Mouse (Mus musculus) liver, embryonic 16.5 days (tissue): ENCODE data around the gene Mt3. TPM values are rescaled to one million over a fixed set of nuclear protein-coding genes. Genes with fewer than 3 reads are reported as not detected.

Experiments
- ATAC-seq: fragments of 200-750 bp; cut with Nextera tagmentation; 2 replicates; pipeline ENCODE4 v1.8.0; 2017; ENCODE audit warnings: low read depth, mild to moderate bottlenecking, moderate number of reproducible peaks, moderate library complexity
- H3K27ac ChIP-seq: fragments of 300-500 bp; sonication (generic); 2 replicates; pipeline ENCODE4 v1.5.1; 2014; ENCODE audit warnings: mild to moderate bottlenecking, low read length
- H3K27me3 ChIP-seq: fragments of 300-500 bp; sonication (generic); 2 replicates; pipeline ENCODE4 v1.6.1; 2014; ENCODE audit warnings: low read depth, low read length, mixed read lengths; ENCODE audit not compliant: control insufficient read depth, insufficient read depth
- H3K36me3 ChIP-seq: fragments of 300-500 bp; sonication (generic); 2 replicates; pipeline ENCODE4 v1.6.1; 2014; ENCODE audit warnings: mild to moderate bottlenecking; ENCODE audit not compliant: control insufficient read depth, insufficient read depth
- H3K4me1 ChIP-seq: fragments of 300-500 bp; sonication (generic); 2 replicates; pipeline ENCODE4 v1.6.1; 2014; ENCODE audit warnings: low read depth, low read length, mixed read lengths; ENCODE audit not compliant: control insufficient read depth
- H3K4me2 ChIP-seq: fragments of 300-500 bp; sonication (generic); 2 replicates; pipeline ENCODE4 v1.6.1; 2014; ENCODE audit warnings: low read depth, low read length, mixed read lengths
- H3K4me3 ChIP-seq: fragments of 300-500 bp; sonication (generic); 2 replicates; pipeline ENCODE4 v1.5.1; 2014; ENCODE audit warnings: low read depth, mild to moderate bottlenecking, low read length
- H3K9ac ChIP-seq: fragments of 300-500 bp; sonication (generic); 2 replicates; pipeline ENCODE4 v1.6.1; 2014; ENCODE audit warnings: low read depth, low read length
- H3K9me3 ChIP-seq: fragments of 300-500 bp; sonication (generic); replicated peaks from 2 replicates; pipeline ENCODE4 v1.6.1; 2016; ENCODE audit warnings: low read length; ENCODE audit not compliant: control insufficient read depth
- WGBS: fragments of 180-500 bp; shearing (Covaris S2); extraction: QIAGEN DNeasy Blood & Tissue Kit; methylation state at CpG from one replicate; pipeline ENCODE4 v1.1.7; 2014; ENCODE audit not compliant: insufficient replicate concordance; 5-methylcytosine and 5-hydroxymethylcytosine counted together
- polyA plus RNA-seq: library from polyadenylated mRNA; unstranded; fragments of >200 nt; fragmentation: Nextera tagmentation; extraction: Ambion mirVana; gene quantifications from 2 replicates; pipeline ENCODE4 v1.2.1, GENCODE M21; 2015

The Mt3 gene
- polyA plus RNA-seq, 1 experiment from 2014 or later: 0.18 TPM

- H3K4me1 ChIP-seq: peaks cover 40% of the 10 kb centered on the region
- no peak overlapping the region for H3K9ac ChIP-seq
- H3K36me3 ChIP-seq: no peaks in the 10 kb centered on the region
- H3K9me3 ChIP-seq: no peaks in the 10 kb centered on the region
- H3K4me3 ChIP-seq: no peak overlapping the region
- no peak overlapping the region for H3K4me2 ChIP-seq
- H3K27me3 ChIP-seq: no peaks in the 10 kb centered on the region
- H3K27ac ChIP-seq: no peak overlapping the region
- WGBS: 3% methylated on average over 6 of the region's 6 CpGs
- no peak for ATAC-seq
These were observed 14.8 kb downstream of the Mt3 start for GRCm38 (mm10) chr8:94167244-94167643.

GRCm38 (mm10) chr8:94169547-94169946, 17.1 kb downstream of the Mt3 start:
- Histone ChIP-seq H3K4me2 (peak overlapping the region; percentile 44), H3K27ac (peak overlapping the region; percentile 99), H3K9me3 (no peaks in the 10 kb centered on the region), H3K36me3 (no peaks in the 10 kb centered on the region), H3K4me1 (peaks cover 44% of the 10 kb centered on the region), H3K4me3 (peak overlapping the region; percentile 86), H3K9ac (peak overlapping the region; percentile 89), H3K27me3 (no peaks in the 10 kb centered on the region)
- peak; percentile 56 for ATAC-seq
- whole genome bisulfite sequencing: 33% methylated on average over 5 of the region's 5 CpGs

DNA sequence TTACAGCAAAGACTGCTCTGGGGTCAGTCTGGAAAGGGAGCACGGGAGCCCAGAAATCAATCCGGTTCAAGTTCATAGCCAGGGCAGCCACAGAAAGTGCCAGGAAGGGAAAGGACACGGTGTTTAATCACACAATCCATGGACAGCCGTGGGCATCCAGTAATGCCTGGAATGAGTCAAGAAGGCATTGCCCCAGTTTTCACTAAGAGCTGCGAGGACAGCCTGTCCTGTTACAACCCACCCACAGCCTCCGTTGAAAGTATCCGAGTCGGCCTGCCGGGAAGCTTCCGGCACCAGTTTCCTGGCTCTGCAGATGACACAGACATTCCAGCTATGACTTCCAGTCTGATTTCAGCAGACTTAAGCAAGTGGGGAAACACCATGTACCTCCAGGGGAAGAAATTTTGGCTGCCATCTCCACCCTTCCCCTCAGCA, 18.9 kb downstream of the Mt3 start:
- Histone ChIP-seq H3K4me1 (peaks cover 56% of the 10 kb centered on the region), H3K27me3 (no peaks in the 10 kb centered on the region), H3K27ac (peak overlapping the region; percentile 99), H3K4me2 (peak overlapping the region; percentile 89), H3K9ac (peak overlapping the region; percentile 89), H3K36me3 (no peaks in the 10 kb centered on the region), H3K9me3 (no peaks in the 10 kb centered on the region), H3K4me3 (peak overlapping the region; percentile 86)
- 41% methylated on average over 10 of the region's 10 CpGs for WGBS
- no peak for ATAC-seq

DNA sequence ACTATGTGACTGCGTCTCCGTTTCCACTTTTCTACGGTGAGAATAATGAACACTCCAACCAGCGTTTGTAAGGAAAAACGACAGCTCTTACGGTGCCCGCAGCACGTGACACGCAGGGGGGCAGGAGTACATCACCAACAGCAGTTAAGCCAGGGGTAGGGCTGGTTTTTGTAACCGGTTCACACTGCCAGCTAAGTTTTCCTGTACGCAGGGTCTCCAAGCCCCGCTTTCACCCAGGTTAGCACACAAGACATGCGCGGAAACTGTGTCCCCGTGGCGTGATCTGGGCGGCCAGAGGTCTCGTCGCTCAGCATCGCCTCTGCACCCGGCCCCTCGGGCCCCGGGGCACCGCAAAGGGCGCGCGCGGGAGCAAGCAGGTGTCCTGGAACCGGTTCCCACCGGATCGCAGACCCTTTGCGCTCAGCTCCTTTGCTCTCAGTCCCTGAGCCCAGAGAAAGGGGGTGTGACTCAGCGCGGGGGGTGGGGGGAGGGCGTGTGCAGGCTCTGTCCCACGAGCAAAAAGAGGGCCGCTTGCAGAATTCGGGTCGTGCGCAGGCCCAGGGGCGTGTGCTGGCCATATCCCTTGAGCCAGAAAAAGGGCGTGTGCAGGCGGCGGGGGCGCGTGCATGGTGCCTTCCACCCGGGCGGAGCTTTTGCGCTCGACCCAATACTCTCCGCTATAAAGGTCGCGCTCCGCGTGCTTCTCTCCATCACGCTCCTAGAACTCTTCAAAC, 19.8 kb downstream of the Mt3 start, which contains the start of gene Mt2:
Gene Mt2, plus strand, starts transcription at position 590 of the 734 bp plus-strand sequence.
- ATAC-seq: peak; percentile 89
- H3K9ac ChIP-seq: peak within 1 kb of the TSS; percentile 94
- peak within 1 kb of the TSS; percentile 89 for H3K4me2 ChIP-seq
- H3K4me1 ChIP-seq: peaks cover 57% of the 10 kb centered on the region
- WGBS: under 1% methylated on average over 56 of the region's 56 CpGs
- H3K27me3 ChIP-seq: no peaks in the 10 kb centered on the region
- H3K9me3 ChIP-seq: no peaks in the 10 kb centered on the region
- H3K27ac ChIP-seq: peak within 1 kb of the TSS; percentile 99
- no peaks in the 10 kb centered on the region for H3K36me3 ChIP-seq
- H3K4me3 ChIP-seq: peak within 1 kb of the TSS; percentile 86

- Histone ChIP-seq H3K9me3 (no peaks in the 10 kb centered on the region), H3K4me1 (peaks cover 63% of the 10 kb centered on the region), H3K9ac (peak overlapping the region; percentile 94), H3K4me2 (peak overlapping the region; percentile 89), H3K27me3 (no peaks in the 10 kb centered on the region), H3K4me3 (peak overlapping the region; percentile 86), H3K27ac (peak overlapping the region; percentile 99), H3K36me3 (no peaks in the 10 kb centered on the region)
- 1% methylated on average over 39 of the region's 39 CpGs for WGBS
- no peak; the same call in 1 of the 2 replicates for ATAC-seq
These were observed 20.7 kb downstream of the Mt3 start for GRCm38 (mm10) chr8:94172809-94173732.

DNA sequence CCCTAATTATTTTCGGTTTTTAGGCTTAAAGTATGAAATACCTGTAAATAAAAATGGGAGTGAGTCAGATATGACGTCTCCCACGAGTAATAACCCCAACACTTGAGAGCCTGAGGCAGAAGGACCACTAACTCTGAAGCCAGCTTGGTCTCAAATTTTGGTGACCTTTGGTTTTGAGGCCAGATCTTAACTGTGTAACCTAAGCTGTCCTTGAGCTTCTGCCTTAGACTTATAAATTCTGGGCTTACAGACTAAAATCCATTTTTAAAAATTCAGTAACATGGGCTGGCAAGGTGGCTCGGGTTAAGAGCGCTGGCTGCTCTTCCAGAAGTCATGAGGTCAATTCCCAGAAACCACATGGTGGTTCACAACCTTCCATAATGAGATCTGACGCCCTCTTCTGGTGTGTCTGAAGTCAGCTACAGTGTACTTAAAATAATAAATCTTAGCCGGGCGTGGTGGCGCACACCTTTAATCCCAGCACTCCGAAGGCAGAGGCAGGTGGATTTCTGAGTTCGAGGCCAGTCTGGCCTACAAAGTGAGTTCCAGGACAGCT, 21.5 kb downstream of the Mt3 start:
- Histone ChIP-seq H3K9me3 (no peaks in the 10 kb centered on the region), H3K9ac (peak overlapping the region; percentile 94), H3K27me3 (no peaks in the 10 kb centered on the region), H3K4me1 (peaks cover 64% of the 10 kb centered on the region), H3K27ac (peak overlapping the region; percentile 99), H3K4me3 (peak overlapping the region; percentile 86), H3K36me3 (no peaks in the 10 kb centered on the region), H3K4me2 (peak overlapping the region; percentile 89)
- WGBS: 35% methylated on average over 11 of the region's 11 CpGs
- no peak for ATAC-seq

DNA sequence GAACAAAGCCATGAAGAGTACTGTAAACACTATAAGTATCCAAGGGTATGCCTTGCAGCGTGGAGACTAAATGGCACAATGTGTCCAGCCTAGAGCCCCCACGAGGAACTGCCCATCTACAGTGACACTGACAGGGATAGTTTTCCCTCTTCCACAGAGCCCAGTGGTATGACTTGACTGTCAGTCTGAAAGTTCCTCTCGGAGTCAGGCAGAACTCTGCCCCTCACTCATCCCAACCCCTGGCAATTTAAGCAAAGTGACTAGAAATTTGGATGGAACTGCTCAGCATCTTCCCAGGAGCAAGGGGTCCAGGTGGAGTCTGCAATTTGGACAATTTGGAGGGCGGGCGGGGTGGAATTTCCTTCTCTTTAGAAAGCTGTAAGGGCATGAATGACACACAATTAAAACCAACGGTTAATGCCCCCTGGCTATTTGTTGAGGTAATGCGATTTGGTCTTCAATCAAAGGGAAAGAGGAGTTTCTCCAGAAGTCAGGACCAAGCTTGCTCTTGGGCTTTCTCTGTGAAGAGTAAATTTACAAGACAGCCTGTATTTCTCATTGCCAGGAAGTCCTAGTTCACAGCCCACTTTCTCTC, 22.3 kb downstream of the Mt3 start:
- Histone ChIP-seq H3K4me1 (peaks cover 58% of the 10 kb centered on the region), H3K9me3 (no peaks in the 10 kb centered on the region), H3K4me2 (peak overlapping the region; percentile 89), H3K27ac (peak overlapping the region; percentile 99), H3K27me3 (no peaks in the 10 kb centered on the region), H3K9ac (peak overlapping the region; percentile 94), H3K36me3 (no peaks in the 10 kb centered on the region), H3K4me3 (peak overlapping the region; percentile 86)
- 37% methylated on average over 7 of the region's 7 CpGs for WGBS
- ATAC-seq: no peak

GRCm38 (mm10) chr8:94177716-94178390, 25.4 kb downstream of the Mt3 start:
- peak overlapping the region; percentile 75 for H3K4me3 ChIP-seq
- 56% methylated on average over 7 of the region's 7 CpGs for WGBS
- peaks cover 51% of the 10 kb centered on the region for H3K4me1 ChIP-seq
- H3K9ac ChIP-seq: peak overlapping the region; percentile 74
- H3K36me3 ChIP-seq: no peaks in the 10 kb centered on the region
- ATAC-seq: no peak
- H3K9me3 ChIP-seq: no peaks in the 10 kb centered on the region
- H3K4me2 ChIP-seq: peak overlapping the region; percentile 66
- H3K27ac ChIP-seq: peak overlapping the region; percentile 100
- no peaks in the 10 kb centered on the region for H3K27me3 ChIP-seq
